Mouse (Mus musculus) brain, embryonic 14.5 days (tissue): ENCODE measurements around the gene C1s1.

ENCODE experiments used
- CTCF ChIP-seq: fragments of 200-500 bp; IDR thresholded peaks from 2 replicates; pipeline ENCODE4 v1.5.1; 2012; ENCODE audit warnings: inconsistent platforms, mild to moderate bottlenecking, moderate library complexity, borderline replicate concordance; ENCODE audit not compliant: insufficient read depth, insufficient read length; ENCODE audit errors: extremely low read depth
- POLR2A ChIP-seq: fragments of 200-500 bp; IDR thresholded peaks from 2 replicates; pipeline ENCODE4 v1.6.1; 2012; ENCODE audit warnings: mild to moderate bottlenecking, inconsistent platforms, borderline replicate concordance; ENCODE audit not compliant: poor library complexity, insufficient read depth, insufficient read length, severe bottlenecking; ENCODE audit errors: extremely low read depth

DNA sequence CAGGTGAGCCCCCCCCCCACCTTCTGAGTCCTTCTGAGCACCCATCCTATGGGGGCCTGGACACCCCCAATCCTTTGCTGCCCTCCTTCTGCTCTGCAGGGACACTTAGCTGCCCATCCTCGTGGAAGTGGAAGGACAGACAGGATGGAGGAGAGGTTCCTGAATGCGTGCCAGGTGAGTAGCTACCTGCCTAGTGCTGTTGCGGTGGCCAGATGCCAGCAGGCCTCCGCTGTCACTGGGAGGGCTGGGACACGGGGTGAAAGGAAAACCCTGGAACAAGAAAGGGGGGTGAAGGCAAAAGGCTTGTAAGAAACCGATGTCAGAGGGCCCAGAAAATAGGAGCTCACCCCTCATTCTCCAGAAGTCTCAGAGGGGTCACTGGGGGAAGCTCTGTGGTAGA, 35.2 kb downstream of the C1s1 start:
- TF ChIP-seq CTCF (no peak), POLR2A (no peak)
